Mouse (Mus musculus): Measurements from ENCODE around the gene Nhp2.
"Not testable (repeated sequence)": the region's sequence is repeated elsewhere in the genome, so short reads cannot be mapped to it uniquely, and the experiment has no call there.

The Nhp2 gene

GRCm38 (mm10) chr11:51606447-51607095, 13.0 kb upstream of the Nhp2 start, which contains the start of gene Hnrnpab:
Hnrnpab (minus strand) TSS chr11:51606847.
- peak; percentile 98 for DNase-seq

- DNase-seq = no peak
Observed at GRCm38 (mm10) chr11:51607096-51607738, 12.3 kb upstream of the Nhp2 start.

GRCm38 (mm10) chr11:51609266-51609909, 10.1 kb upstream of the Nhp2 start:
- no peak for DNase-seq

- not testable (repeated sequence) for DNase-seq
Observed at GRCm38 (mm10) chr11:51609940-51610339, 9.6 kb upstream of the Nhp2 start.

- DNase-seq = no peak
Observed at GRCm38 (mm10) chr11:51614256-51614655, 5.3 kb upstream of the Nhp2 start.

GRCm38 (mm10) chr11:51615129-51615528, 4.4 kb upstream of the Nhp2 start:
- no peak for DNase-seq

GRCm38 (mm10) chr11:51615601-51616000, 3.9 kb upstream of the Nhp2 start:
- peak; percentile 79 for DNase-seq

- not testable (repeated sequence) for DNase-seq
Observed at GRCm38 (mm10) chr11:51616113-51616512, 3.4 kb upstream of the Nhp2 start.

- DNase-seq = peak; percentile 73
Observed at GRCm38 (mm10) chr11:51617693-51618092, 1.8 kb upstream of the Nhp2 start.

GRCm38 (mm10) chr11:51618894-51619408, 584 bp upstream of the Nhp2 start:
- DNase-seq = no peak

- no peak for DNase-seq
Observed at GRCm38 (mm10) chr11:51620084-51620483, 549 bp downstream of the Nhp2 start.

- DNase-seq = no peak
Observed at GRCm38 (mm10) chr11:51621776-51622175, 2.2 kb downstream of the Nhp2 start.

GRCm38 (mm10) chr11:51622971-51623491, 3.5 kb downstream of the Nhp2 start:
- no peak for DNase-seq

- DNase-seq = no peak
Observed at GRCm38 (mm10) chr11:51625187-51625820, 5.8 kb downstream of the Nhp2 start.

GRCm38 (mm10) chr11:51627425-51627824, 7.9 kb downstream of the Nhp2 start:
- DNase-seq = no peak

- DNase-seq = no peak
Observed at GRCm38 (mm10) chr11:51627907-51628306, 8.4 kb downstream of the Nhp2 start.

GRCm38 (mm10) chr11:51629651-51630314, 10.2 kb downstream of the Nhp2 start:
- no peak for DNase-seq

- no peak for DNase-seq
Observed at GRCm38 (mm10) chr11:51632130-51632753, 12.7 kb downstream of the Nhp2 start.

- DNase-seq = not testable (repeated sequence)
Observed at GRCm38 (mm10) chr11:51633200-51633599, 13.7 kb downstream of the Nhp2 start.

- DNase-seq = no peak
Observed at GRCm38 (mm10) chr11:51633721-51634120, 14.2 kb downstream of the Nhp2 start.

GRCm38 (mm10) chr11:51635127-51635524, 15.6 kb downstream of the Nhp2 start:
- DNase-seq = no peak

All from kidney, adult 18-20 months (tissue).